Mouse (Mus musculus): ENCODE measurements around the gene Blmh. TPM values are rescaled to one million over a fixed set of nuclear protein-coding genes. Genes with fewer than 3 reads are reported as not detected.

Blmh gene
- polyA plus RNA-seq, 1 experiment from 2014 or later: 133 TPM

- no peak for TF ChIP-seq CTCF (IDR thresholded peaks at IDR 0.05; ENCODE audit: low read depth)
- H3K4me3 ChIP-seq (replicated peaks; ENCODE audit: low read depth, low read length): no peak overlapping the region
- ATAC-seq (replicated peaks; ENCODE audit: low FRiP score, low read depth) (no peak), DNase-seq (ENCODE audit: low spot score) (no peak)
- no peak overlapping the region for H3K9ac ChIP-seq (ENCODE audit: low read depth, low read length)
- no peak overlapping the region for H3K27ac ChIP-seq
- WGBS: 72% methylated on average over 8 of the region's 8 CpGs
- no peaks in the 10 kb centered on the region for H3K27me3 ChIP-seq (ENCODE audit: insufficient read depth, low read length)
- H3K4me2 ChIP-seq (ENCODE audit: low read length): no peak overlapping the region
- no peaks in the 10 kb centered on the region for H3K36me3 ChIP-seq (ENCODE audit: insufficient read depth, low read length)
- no peaks in the 10 kb centered on the region for H3K9me3 ChIP-seq (replicated peaks; ENCODE audit: low read length)
- H3K4me1 ChIP-seq (replicated peaks; ENCODE audit: insufficient read depth, low read length): no peaks in the 10 kb centered on the region
These were observed 94.9 kb downstream of the Blmh start for GRCm38 (mm10) chr11:77019539-77019938.

- no peak overlapping the region for H3K27ac ChIP-seq
- no peak for DNase-seq (ENCODE audit: low spot score)
- H3K9ac ChIP-seq (ENCODE audit: low read depth, low read length): no peak overlapping the region
- no peaks in the 10 kb centered on the region for H3K36me3 ChIP-seq (ENCODE audit: insufficient read depth, low read length)
- H3K27me3 ChIP-seq (ENCODE audit: insufficient read depth, low read length): no peaks in the 10 kb centered on the region
- no peaks in the 10 kb centered on the region for H3K4me1 ChIP-seq (replicated peaks; ENCODE audit: insufficient read depth, low read length)
- 76% methylated on average over 9 of the region's 9 CpGs for WGBS
- H3K9me3 ChIP-seq (replicated peaks; ENCODE audit: low read length): no peaks in the 10 kb centered on the region
- TF ChIP-seq CTCF (IDR thresholded peaks at IDR 0.05; ENCODE audit: low read depth): no peak
- no peak overlapping the region for H3K4me2 ChIP-seq (ENCODE audit: low read length)
- ATAC-seq (replicated peaks; ENCODE audit: low FRiP score, low read depth): no peak
- no peak overlapping the region for H3K4me3 ChIP-seq (replicated peaks; ENCODE audit: low read depth, low read length)
These were observed 97.3 kb downstream of the Blmh start for GRCm38 (mm10) chr11:77021749-77022396.

GRCm38 (mm10) chr11:77026559-77026958, 102.0 kb downstream of the Blmh start:
- Histone ChIP-seq H3K27ac (no peak overlapping the region), H3K4me3 (replicated peaks; ENCODE audit: low read depth, low read length) (no peak overlapping the region), H3K4me2 (ENCODE audit: low read length) (no peak overlapping the region), H3K27me3 (ENCODE audit: insufficient read depth, low read length) (no peaks in the 10 kb centered on the region), H3K9ac (ENCODE audit: low read depth, low read length) (no peak overlapping the region), H3K9me3 (replicated peaks; ENCODE audit: low read length) (no peaks in the 10 kb centered on the region), H3K4me1 (replicated peaks; ENCODE audit: insufficient read depth, low read length) (no peaks in the 10 kb centered on the region), H3K36me3 (ENCODE audit: insufficient read depth, low read length) (no peaks in the 10 kb centered on the region)
- ATAC-seq (replicated peaks; ENCODE audit: low FRiP score, low read depth) (no peak), DNase-seq (ENCODE audit: low spot score) (no peak)
- TF ChIP-seq CTCF (IDR thresholded peaks at IDR 0.05; ENCODE audit: low read depth): peak; percentile 56
- WGBS: 74% methylated on average over 3 of the region's 3 CpGs

DNA sequence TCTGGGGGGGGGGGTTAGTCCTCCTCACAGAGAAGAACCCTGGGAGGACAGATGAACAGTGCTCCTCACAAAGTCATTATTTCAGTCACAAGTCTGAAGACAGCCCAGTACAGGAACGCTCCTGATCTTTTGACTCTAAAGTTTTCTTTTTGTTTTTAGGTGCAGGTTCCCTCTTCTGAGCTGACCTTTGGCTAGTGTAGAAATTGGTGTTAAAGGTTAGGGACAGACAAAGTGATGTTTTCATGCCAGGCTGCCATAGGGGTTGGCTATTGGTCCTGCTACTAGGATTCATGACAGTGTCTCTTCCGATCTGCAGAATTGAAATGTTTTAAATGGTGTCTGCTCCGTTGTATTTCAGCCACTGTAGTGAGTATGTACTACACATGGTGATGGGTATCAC, 103.5 kb downstream of the Blmh start:
- H3K36me3 ChIP-seq (ENCODE audit: insufficient read depth, low read length): no peaks in the 10 kb centered on the region
- no peak overlapping the region for H3K4me3 ChIP-seq (replicated peaks; ENCODE audit: low read depth, low read length)
- H3K4me1 ChIP-seq (replicated peaks; ENCODE audit: insufficient read depth, low read length): no peaks in the 10 kb centered on the region
- no peak overlapping the region for H3K27ac ChIP-seq
- WGBS: 87% methylated on average over 3 of the region's 3 CpGs
- H3K4me2 ChIP-seq (ENCODE audit: low read length): no peak overlapping the region
- H3K9me3 ChIP-seq (replicated peaks; ENCODE audit: low read length): no peaks in the 10 kb centered on the region
- DNase-seq (ENCODE audit: low spot score): no peak
- H3K27me3 ChIP-seq (ENCODE audit: insufficient read depth, low read length): no peaks in the 10 kb centered on the region
- H3K9ac ChIP-seq (ENCODE audit: low read depth, low read length): no peak overlapping the region
- TF ChIP-seq CTCF (IDR thresholded peaks at IDR 0.05; ENCODE audit: low read depth): no peak
- no peak for ATAC-seq (replicated peaks; ENCODE audit: low FRiP score, low read depth)

GRCm38 (mm10) chr11:77031151-77031934, 106.7 kb downstream of the Blmh start:
- H3K4me2 ChIP-seq (ENCODE audit: low read length): no peak overlapping the region
- no peak for TF ChIP-seq CTCF (IDR thresholded peaks at IDR 0.05; ENCODE audit: low read depth)
- H3K27me3 ChIP-seq (ENCODE audit: insufficient read depth, low read length): no peaks in the 10 kb centered on the region
- no peaks in the 10 kb centered on the region for H3K36me3 ChIP-seq (ENCODE audit: insufficient read depth, low read length)
- no peak overlapping the region for H3K4me3 ChIP-seq (replicated peaks; ENCODE audit: low read depth, low read length)
- H3K9me3 ChIP-seq (replicated peaks; ENCODE audit: low read length): no peaks in the 10 kb centered on the region
- H3K27ac ChIP-seq: no peak overlapping the region
- no peak overlapping the region for H3K9ac ChIP-seq (ENCODE audit: low read depth, low read length)
- ATAC-seq (replicated peaks; ENCODE audit: low FRiP score, low read depth): no peak
- WGBS: 84% methylated on average over 14 of the region's 14 CpGs
- no peak for DNase-seq (ENCODE audit: low spot score)
- H3K4me1 ChIP-seq (replicated peaks; ENCODE audit: insufficient read depth, low read length): no peaks in the 10 kb centered on the region

Other genes starting within 250 kb of the Blmh start
- 1.3 TPM in 2 replicates for gene Trarg1, start 245.0 kb upstream of the Blmh start, polyA plus RNA-seq (2015; fragmentation: Nextera tagmentation; extraction: Ambion mirVana)
- gene Gosr1, start 161.2 kb upstream of the Blmh start, polyA plus RNA-seq (2015; fragmentation: Nextera tagmentation; extraction: Ambion mirVana): 23.9 and 25.4 TPM in 2 replicates
- 17.8 and 20.4 TPM in 2 replicates for gene Cpd, start 77.8 kb upstream of the Blmh start, polyA plus RNA-seq (2015; fragmentation: Nextera tagmentation; extraction: Ambion mirVana)
- gene Tmigd1, start 22.6 kb upstream of the Blmh start, polyA plus RNA-seq (2015; fragmentation: Nextera tagmentation; extraction: Ambion mirVana): 22.6 and 25.5 TPM in 2 replicates
- gene Slc6a4, start 73.8 kb downstream of the Blmh start, polyA plus RNA-seq (2015; fragmentation: Nextera tagmentation; extraction: Ambion mirVana): 3.3 and 3.4 TPM in 2 replicates
- gene Nsrp1, start 153.6 kb downstream of the Blmh start, polyA plus RNA-seq (2015; fragmentation: Nextera tagmentation; extraction: Ambion mirVana): 76.3 TPM in 2 replicates